Mouse (Mus musculus): ENCODE data around the gene Apoc4. TPM values are rescaled to one million over a fixed set of nuclear protein-coding genes. Genes with fewer than 3 reads are reported as not detected.

Gene Apoc4
- total RNA-seq, 2 experiments from 2014 or later: not detected

GRCm38 (mm10) chr7:19641223-19641622, 40.1 kb downstream of the Apoc4 start:
- intact Hi-C loops (cut with DNase I): no loop called here
- no peak for DNase-seq (ENCODE audit: low spot score)

GRCm38 (mm10) chr7:19635074-19635827, 46.0 kb downstream of the Apoc4 start:
- no peak for DNase-seq (ENCODE audit: low spot score)

DNA sequence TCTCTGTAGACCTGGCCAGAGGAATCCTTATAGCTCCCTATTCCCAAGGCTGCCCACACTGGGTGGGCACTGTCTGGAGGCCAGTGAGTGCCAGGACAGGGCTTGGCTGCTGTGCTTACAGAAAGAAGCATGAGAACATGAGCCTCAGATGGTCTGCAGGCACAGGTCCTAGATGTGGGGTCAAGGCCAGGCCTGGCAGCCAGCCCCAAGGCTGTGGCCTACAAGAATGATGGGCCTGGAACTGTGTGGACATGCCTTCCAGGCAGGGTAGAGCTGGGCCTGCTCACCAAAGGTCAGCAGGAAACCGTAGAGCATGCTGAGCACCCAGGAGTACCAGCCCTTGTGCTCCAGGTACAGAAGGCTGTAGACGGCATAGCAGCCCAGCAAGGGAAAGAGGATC, 46.7 kb downstream of the Apoc4 start:
- DNase-seq (ENCODE audit: low spot score): no peak
- intact Hi-C loops (cut with DNase I): no loop called here

More at GRCm38 (mm10) chr7:19635074-19635827, 46.0 kb downstream of the Apoc4 start:
- intact Hi-C loops (cut with DNase I): no loop called here

DNA sequence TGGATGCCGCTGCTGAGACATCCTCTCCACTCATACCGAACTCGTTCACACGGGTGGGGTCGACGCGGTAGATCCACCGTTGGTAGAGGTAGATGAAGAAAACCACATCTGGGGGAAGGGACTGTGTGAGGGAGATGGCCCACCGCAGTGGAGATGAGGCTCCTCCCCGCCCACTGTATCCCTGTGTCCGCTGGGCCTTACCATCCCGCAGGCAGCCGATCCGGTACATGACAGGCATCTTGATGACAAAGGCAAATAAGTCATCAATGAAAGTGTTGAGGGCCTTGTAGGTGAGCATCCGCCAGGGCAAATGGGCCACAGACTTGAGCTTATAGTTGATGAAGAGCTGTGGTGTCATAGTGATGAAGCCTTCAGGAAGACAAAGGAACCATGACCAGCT, 47.4 kb downstream of the Apoc4 start:
- no peak for DNase-seq (ENCODE audit: low spot score)
- intact Hi-C loops (cut with DNase I): no loop called here

GRCm38 (mm10) chr7:19633197-19633596, 48.1 kb downstream of the Apoc4 start:
- intact Hi-C loops (cut with DNase I): no loop called here

DNA sequence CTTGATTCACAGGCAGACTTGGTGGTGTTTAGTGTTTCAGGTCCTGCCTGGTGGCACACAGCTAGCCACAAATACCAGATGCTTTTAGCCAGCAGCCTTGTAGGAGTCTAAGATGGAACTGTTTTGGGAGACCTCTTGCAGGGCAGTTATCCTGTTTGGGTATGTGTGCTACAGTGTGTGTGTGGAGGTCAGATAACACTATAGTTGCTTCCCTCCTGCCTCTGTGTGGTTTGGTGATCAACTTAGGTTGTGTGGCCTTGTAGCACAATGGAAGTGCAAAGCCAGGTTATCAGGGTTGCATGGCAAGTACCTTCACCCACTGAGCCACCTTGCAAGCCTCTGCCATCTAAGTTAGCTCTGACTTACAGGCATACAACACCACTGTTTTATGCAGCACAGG, 48.6 kb downstream of the Apoc4 start:
- intact Hi-C loops (cut with DNase I): no loop called here
- DNase-seq (ENCODE audit: low spot score): no peak

More at GRCm38 (mm10) chr7:19633197-19633596, 48.1 kb downstream of the Apoc4 start:
- no peak for DNase-seq (ENCODE audit: low spot score)

DNA sequence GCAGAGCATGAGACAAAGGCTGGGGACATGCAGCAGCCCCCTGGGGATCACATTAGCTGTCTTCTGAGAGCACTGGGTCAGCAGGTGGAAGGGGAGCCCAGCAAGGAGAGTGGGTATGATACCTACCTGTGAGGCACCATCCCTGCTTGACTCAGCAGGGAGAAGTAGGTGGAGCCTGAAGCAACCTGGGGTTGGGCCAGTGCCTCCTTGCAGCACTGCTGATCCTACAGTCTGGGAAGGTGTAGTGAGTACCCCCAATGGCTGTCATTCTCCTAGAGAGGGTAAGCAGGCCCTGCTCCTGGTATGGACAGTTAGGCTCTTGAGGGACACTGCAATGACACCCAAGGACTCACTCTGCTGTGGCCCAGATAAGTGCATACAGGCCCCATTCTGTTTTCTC, 49.0 kb downstream of the Apoc4 start:
- DNase-seq (ENCODE audit: low spot score): no peak
- intact Hi-C loops (cut with DNase I): no loop called here

GRCm38 (mm10) chr7:19629361-19629734, 51.9 kb downstream of the Apoc4 start, which contains the start of gene Relb:
Gene Relb, minus strand, starts transcription at chr7:19629438.
- intact Hi-C loops (cut with DNase I): no loop called here
- DNase-seq (ENCODE audit: low spot score): peak; percentile 75

- DNase-seq (ENCODE audit: low spot score): peak; percentile 93
- intact Hi-C loops (cut with DNase I): no loop called here
These were observed 52.5 kb downstream of the Apoc4 start for GRCm38 (mm10) chr7:19628536-19629360.

DNA sequence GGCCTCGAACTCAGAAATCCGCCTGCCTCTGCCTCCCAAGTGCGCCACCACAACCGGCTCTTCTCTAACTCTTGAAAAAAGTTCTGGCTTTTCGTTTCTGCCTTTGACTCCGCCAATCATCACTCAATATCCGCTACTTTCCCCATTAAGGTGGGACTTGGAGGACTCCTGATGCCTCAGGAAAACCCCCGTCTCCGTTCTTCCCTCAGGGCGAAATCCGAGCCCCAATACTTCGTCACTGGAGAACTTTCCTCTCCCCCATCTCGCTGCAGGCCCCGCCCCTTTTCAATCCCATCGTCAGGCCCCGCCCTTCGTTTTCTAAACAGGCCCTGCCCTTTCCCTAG, 53.1 kb downstream of the Apoc4 start:
- intact Hi-C loops (cut with DNase I): no loop called here
- DNase-seq (ENCODE audit: low spot score): no peak

Other genes starting within 250 kb of the Apoc4 start
- 10 to 100 TPM; 22.3 to 24.3 TPM for gene Mark4, start 222.7 kb downstream of the Apoc4 start, total RNA-seq (2021)
- 1 to 10 TPM; 1.2 to 1.3 TPM for gene Exoc3l2, start 218.1 kb downstream of the Apoc4 start, total RNA-seq (2021)
- gene Bloc1s3, start 173.1 kb downstream of the Apoc4 start, total RNA-seq (2021): 1 to 10 TPM; 2.3 to 2.4 TPM
- 10 to 100 TPM; 35.6 to 35.9 TPM for gene Trappc6a, start 173.1 kb downstream of the Apoc4 start, total RNA-seq (2021)
- gene Nkpd1, start 163.6 kb downstream of the Apoc4 start, total RNA-seq (2021): not detected
- gene Ppp1r37, start 118.4 kb downstream of the Apoc4 start, total RNA-seq (2021): 10 to 100 TPM; 48.0 to 52.3 TPM
- under 1 TPM; 0.28 to 0.49 TPM for gene Zfp296, start 104.2 kb downstream of the Apoc4 start, total RNA-seq (2021)
- 10 to 100 TPM; 44.6 to 45.6 TPM for gene Gemin7, start 103.9 kb downstream of the Apoc4 start, total RNA-seq (2021)
- gene Clasrp, start 77.0 kb downstream of the Apoc4 start, total RNA-seq (2021): 10 to 100 TPM; 14.5 to 20.5 TPM
- gene Relb, start 52.0 kb downstream of the Apoc4 start, total RNA-seq (2021): 1 to 10 TPM; 7.3 to 7.6 TPM
- gene Clptm1, start 16.4 kb downstream of the Apoc4 start, total RNA-seq (2021): 10 to 100 TPM; 65.6 to 72.3 TPM
- gene Apoc2, start 3.5 kb downstream of the Apoc4 start, total RNA-seq (2021): not detected
- gene Gm44805, start 56 bp downstream of the Apoc4 start, total RNA-seq (2021): not detected
- gene Apoc1, start 11.2 kb upstream of the Apoc4 start, total RNA-seq (2021): 1 to 10 TPM; 1.4 to 2.2 TPM
- gene Apoe, start 17.7 kb upstream of the Apoc4 start, total RNA-seq (2021): 100 to 1,000 TPM; 309 to 319 TPM
- gene Tomm40, start 34.0 kb upstream of the Apoc4 start, total RNA-seq (2021): 100 to 1,000 TPM; 112 to 113 TPM
- 10 to 100 TPM; 31.1 to 31.9 TPM for gene Nectin2, start 69.0 kb upstream of the Apoc4 start, total RNA-seq (2021)
- 100 to 1,000 TPM; 220 to 229 TPM for gene Bcam, start 89.5 kb upstream of the Apoc4 start, total RNA-seq (2021)
- gene Cblc, start 115.3 kb upstream of the Apoc4 start, total RNA-seq (2021): under 1 TPM in 1 of 2 experiments, not detected in 1; 0.73 TPM
- gene Bcl3, start 141.3 kb upstream of the Apoc4 start, total RNA-seq (2021): 1 to 10 TPM; 3.0 to 3.9 TPM
- not detected for gene Gm19345, start 170.5 kb upstream of the Apoc4 start, total RNA-seq (2021)
- gene Ceacam16, start 179.8 kb upstream of the Apoc4 start, total RNA-seq (2021): under 1 TPM in 1 of 2 experiments, not detected in 1; 0.42 TPM
- not detected for gene Ceacam19, start 206.5 kb upstream of the Apoc4 start, total RNA-seq (2021)
- 10 to 100 TPM; 19.3 to 20.1 TPM for gene Pvr, start 239.7 kb upstream of the Apoc4 start, total RNA-seq (2021)

Data from heart, postnatal 25 days (tissue).